Mouse (Mus musculus) T-cell, adult 2 months (primary cell): ENCODE data around the gene Speer4f1.
"Not testable (repeated sequence)": the region's sequence is repeated elsewhere in the genome, so short reads cannot be mapped to it uniquely, and the experiment has no call there.

Experiments
- DNase-seq: peaks from one replicate; pipeline ENCODE4 v3.0.0; 2022; ENCODE audit warnings: low spot score

The Speer4f1 gene

DNA sequence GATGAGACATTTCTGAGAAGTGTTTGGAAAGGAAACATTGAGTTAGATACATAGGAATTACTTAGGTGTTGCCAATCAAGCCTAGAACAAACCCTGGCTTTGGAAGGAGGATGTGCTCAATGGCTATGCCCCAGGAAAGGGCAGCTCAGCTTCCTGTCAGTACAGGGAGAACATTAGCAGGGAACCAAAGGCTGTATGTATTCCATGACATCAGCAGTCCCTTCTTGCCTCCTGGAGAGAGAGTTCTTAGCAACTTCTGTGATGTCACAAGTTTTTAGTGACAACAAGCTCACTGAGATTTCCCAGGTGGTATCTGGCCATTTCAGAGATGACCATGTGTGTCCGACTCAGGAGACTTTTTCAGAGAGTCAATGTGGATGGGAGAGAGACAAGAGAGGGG, at the start of gene Speer4f1:
TSS of gene Speer4f1 (plus strand) at position 301 of the 400 bp plus-strand sequence.
- not testable (repeated sequence) for DNase-seq

DNA sequence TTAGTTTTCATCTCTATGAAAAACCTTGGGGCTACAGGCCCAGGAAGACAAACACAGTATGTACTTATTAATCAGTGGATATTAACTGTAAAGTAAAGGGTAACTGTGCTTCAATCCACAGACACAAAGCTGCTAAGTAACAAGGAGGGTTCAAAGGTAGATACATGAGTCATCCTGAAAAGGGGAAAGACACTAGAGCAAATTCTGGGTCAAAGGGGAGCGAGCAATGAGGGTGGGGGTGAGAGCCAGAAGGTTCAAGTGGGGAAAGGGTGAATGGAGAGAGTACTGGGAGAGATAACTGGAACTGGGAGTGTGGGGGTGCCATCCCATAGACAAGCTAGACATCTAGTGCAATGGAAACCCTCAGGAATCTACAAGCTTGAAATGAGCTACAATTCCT, 49.0 kb upstream of the Speer4f1 start:
- DNase-seq, result no peak

- DNase-seq, result no peak
Measured at GRCm38 (mm10) chr5:17434721-17435120, 41.2 kb upstream of the Speer4f1 start.

GRCm38 (mm10) chr5:17436209-17436608, 39.7 kb upstream of the Speer4f1 start:
- DNase-seq, result no peak

GRCm38 (mm10) chr5:17439487-17440102, 36.3 kb upstream of the Speer4f1 start:
- no peak for DNase-seq

GRCm38 (mm10) chr5:17454059-17454458, 21.8 kb upstream of the Speer4f1 start:
- no peak for DNase-seq

GRCm38 (mm10) chr5:17454952-17455586, 20.8 kb upstream of the Speer4f1 start:
- DNase-seq, result no peak

- no peak for DNase-seq
Measured at GRCm38 (mm10) chr5:17456671-17457070, 19.2 kb upstream of the Speer4f1 start.

DNA sequence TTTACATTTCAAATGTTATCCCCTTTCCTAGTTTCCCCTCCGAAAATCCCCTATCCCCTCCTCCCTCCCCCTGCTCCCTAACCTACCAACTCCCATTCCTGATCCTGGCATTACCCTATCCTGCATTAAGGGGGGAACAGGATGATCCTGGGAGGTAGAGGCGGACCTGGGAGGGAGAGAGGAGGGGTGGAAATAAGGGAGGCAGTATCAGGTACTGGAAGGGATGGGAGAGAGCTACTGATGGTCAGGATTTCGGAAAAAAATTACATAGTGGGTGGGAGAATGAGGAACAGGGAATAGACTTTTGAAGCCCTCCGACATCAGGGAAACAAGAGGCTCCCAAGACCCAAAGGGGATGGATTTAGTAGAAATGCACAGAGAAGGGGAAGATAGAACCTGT, 7.8 kb upstream of the Speer4f1 start:
- not testable (repeated sequence) for DNase-seq

DNA sequence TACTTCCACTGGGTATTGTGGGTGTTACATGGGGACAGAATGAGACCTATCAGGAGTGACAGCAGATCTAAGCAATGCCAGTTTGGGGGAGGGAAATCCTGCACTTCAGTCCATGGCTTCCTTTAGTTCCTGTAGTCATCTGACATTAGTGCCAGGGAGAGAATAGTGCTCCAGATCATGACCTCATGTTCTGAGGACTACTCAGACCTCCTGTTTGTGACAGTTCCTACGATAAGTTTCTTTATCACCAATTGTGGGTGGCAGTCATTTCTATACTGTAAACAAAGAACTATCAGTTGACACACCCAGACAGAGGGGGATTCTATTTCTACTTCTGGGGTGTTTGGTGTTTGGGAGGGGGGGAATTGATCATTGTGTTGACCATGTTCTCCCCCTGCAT, 578 bp downstream of the Speer4f1 start:
- DNase-seq, result no peak

DNA sequence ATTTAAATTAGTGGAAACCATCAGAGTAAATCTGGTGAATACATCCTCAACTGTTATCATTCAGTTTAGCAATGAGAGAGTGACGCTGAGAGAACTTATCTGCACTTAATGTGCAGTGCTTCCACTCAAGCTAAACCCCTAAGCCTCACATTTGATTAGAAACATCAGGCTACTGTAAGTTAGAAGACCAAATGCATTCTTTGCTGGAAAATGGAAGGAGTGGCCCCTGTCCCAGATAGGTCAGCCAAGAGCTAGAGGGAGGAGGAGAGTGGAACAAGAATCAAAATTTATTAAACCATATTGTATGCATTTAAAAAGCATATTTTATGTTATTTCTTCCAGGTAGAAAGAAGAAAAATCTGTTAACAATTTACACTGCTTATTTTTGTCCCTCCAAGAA, 14.0 kb downstream of the Speer4f1 start:
- no peak for DNase-seq

DNA sequence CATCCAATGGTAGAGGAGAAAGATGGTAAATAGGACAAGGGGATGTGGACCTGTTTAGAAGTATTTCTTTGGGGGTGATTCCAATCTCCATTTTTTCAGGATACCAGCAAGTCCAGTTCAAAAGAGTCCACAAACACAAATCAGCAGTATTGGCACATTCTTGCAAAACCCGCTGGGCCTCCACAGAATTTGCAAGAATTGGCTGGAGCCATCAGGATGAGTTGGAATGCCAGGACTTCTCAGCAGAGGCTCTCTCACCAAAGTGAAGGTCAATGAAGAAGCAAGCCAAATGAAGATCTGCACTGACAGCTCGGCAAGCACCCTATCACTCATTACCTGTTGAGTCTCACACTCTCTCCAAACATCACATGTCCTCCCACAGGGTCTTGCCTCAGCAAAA, 19.7 kb downstream of the Speer4f1 start:
- no peak for DNase-seq

- no peak for DNase-seq
Measured at GRCm38 (mm10) chr5:17496650-17497049, 20.8 kb downstream of the Speer4f1 start.

- DNase-seq, result no peak
Measured at GRCm38 (mm10) chr5:17499873-17500329, 24.0 kb downstream of the Speer4f1 start.

DNA sequence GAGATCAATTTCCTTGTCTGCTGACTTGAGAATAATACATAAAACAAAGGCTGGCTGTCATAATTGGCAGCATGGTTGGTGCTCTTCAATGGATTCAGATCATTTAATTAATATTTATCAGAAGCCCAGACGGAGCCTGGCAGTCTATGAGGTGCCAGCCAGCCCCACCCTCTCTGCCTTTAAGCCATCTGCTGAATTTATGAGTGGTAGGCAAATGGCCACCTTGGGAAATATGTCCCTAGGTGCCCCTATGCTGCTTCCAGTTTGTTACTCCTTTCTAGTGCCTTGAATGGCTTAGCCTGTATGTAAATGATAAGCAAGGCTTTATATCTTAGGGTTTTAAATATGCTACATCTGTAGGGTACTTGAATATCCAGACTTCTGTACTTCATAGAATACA, 25.0 kb downstream of the Speer4f1 start:
- DNase-seq, result no peak

DNA sequence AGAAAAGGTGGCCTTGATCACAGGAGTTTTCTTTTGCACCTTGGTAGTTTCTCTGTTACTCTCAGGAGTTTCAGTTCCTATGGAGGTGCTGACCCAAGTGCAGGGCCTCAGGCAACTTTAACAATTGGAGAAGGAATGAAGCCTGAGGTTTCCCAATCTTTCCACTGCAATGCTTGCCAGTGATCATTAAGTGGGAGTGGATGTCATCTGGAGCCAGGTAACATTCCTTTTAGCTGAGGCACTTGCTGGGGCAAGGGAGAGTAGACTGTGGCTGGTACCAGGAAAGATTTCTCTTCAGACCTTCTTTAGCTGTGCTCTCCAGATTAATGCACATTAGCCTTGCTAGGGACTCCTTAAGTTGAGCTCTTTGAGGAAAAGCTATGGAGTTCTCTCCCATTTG, 29.6 kb downstream of the Speer4f1 start:
- DNase-seq, result no peak

DNA sequence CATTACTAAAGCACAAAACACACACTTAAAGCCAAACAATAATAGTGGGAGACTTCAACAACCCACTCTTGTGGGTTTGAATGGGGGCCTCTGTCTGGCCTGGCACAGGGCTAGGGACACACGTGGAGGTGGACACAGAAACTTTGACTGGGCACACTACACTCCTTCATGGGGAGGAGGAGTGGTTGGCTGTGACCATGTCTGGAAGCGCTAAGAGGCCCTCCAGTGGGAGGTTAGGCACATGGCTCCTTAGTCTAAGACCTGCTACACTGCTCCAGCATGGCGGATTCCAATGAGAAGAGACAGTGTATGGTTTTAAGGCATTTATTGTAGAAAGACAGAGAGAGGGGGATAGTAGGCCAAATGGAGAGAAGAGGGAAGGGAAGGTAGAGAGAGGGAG, 32.1 kb downstream of the Speer4f1 start:
- no peak for DNase-seq
